Mouse (Mus musculus) ES-Bruce4 (cell line): ENCODE data around the gene Syt2.

Experiments used
- CTCF ChIP-seq: IDR thresholded peaks from one replicate; pipeline ENCODE4 v1.8.1; 2011; ENCODE audit warnings: low read depth, low read length
- POLR2A ChIP-seq: IDR thresholded peaks from one replicate; pipeline ENCODE4 v1.8.1; 2011; ENCODE audit warnings: low read length; ENCODE audit not compliant: insufficient read depth

- TF ChIP-seq POLR2A (no peak), CTCF (no peak)
Measured at GRCm38 (mm10) chr1:134804373-134804772, 157.9 kb downstream of the Syt2 start.
